Mouse (Mus musculus) kidney, adult 2 months (tissue): ENCODE measurements at regions not wholly inside any gene's neighbourhood (a gene's known extent, or its start where the extent isn't known, plus 50 kb on each side); places are given as distances from the start of the nearest gene placed in this dataset.

ENCODE experiments used
- DNase-seq: peaks from one replicate; pipeline ENCODE4 v3.0.0; 2021
- H3K27ac ChIP-seq: fragments of 200-500 bp; 2 replicates; pipeline ENCODE4 v1.5.1; 2012; ENCODE audit warnings: low read depth, low read length, control low read depth, inconsistent platforms; ENCODE audit not compliant: insufficient read depth
- H3K27me3 ChIP-seq: fragments of 200-500 bp; replicated peaks from 2 replicates; pipeline ENCODE4 v1.6.1; 2012; ENCODE audit warnings: mild to moderate bottlenecking, moderate library complexity, low read length, inconsistent platforms; ENCODE audit not compliant: control insufficient read depth, insufficient read depth
- H3K36me3 ChIP-seq: fragments of 200-500 bp; 2 replicates; pipeline ENCODE4 v1.6.1; 2012; ENCODE audit warnings: mild to moderate bottlenecking, moderate library complexity, low read length, inconsistent platforms; ENCODE audit not compliant: control insufficient read depth, insufficient read depth
- H3K4me1 ChIP-seq: fragments of 200-500 bp; 2 replicates; pipeline ENCODE4 v1.6.1; 2011; ENCODE audit warnings: low read length; ENCODE audit not compliant: control insufficient read depth, insufficient read depth
- H3K4me3 ChIP-seq: fragments of 200-500 bp; 2 replicates; pipeline ENCODE4 v1.5.1; 2011; ENCODE audit warnings: mild to moderate bottlenecking, low read depth, low read length, control low read depth; ENCODE audit not compliant: insufficient read depth
- CTCF ChIP-seq: fragments of 200-500 bp; conservative IDR thresholded peaks from 2 replicates; pipeline ENCODE4 v1.5.1; 2011; ENCODE audit warnings: low read depth, mild to moderate bottlenecking, control low read depth, low read length, moderate library complexity, mixed read lengths; ENCODE audit not compliant: insufficient read depth, insufficient read length
- POLR2A ChIP-seq: fragments of 200-500 bp; IDR thresholded peaks from one replicate; pipeline ENCODE4 v1.6.1; 2011; ENCODE audit warnings: low read depth, low read length, control low read depth
- WGBS: fragments of 180-500 bp; shearing (Covaris S2); methylation state at CpG from one replicate; pipeline ENCODE4 v1.1.7; 2018; 5-methylcytosine and 5-hydroxymethylcytosine counted together

DNA sequence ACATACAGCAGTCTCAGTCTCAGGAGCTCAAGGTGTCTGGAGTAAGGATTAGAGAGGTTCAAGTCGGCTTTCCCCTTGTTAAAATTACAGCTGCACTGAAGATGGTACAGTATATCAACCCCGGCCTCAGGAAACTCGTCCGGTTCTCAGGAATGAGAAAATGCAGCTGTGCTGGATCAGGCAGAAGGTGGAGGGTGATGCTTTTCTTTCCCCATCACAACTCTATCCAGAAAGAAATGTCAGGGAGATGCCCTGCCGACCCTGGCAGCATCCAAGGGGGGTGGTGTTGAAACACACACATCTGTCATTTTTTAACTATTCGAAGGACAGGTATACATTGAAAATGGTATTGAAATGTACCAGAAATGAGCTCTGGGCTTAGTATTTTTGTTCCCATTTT lies 704.7 kb downstream of the Inhba start:
- no peak for TF ChIP-seq POLR2A
- no peak for TF ChIP-seq CTCF
- Histone ChIP-seq H3K36me3 (no peaks in the 10 kb centered on the region), H3K27me3 (no peaks in the 10 kb centered on the region), H3K4me3 (no peak overlapping the region), H3K27ac (no peak overlapping the region), H3K4me1 (0 out of 2 replicates have a peak, but pooled peaks cover 3% of the 10 kb centered on the region)
- WGBS = 22% methylated on average over 6 of the region's 6 CpGs
- no peak for DNase-seq

DNA sequence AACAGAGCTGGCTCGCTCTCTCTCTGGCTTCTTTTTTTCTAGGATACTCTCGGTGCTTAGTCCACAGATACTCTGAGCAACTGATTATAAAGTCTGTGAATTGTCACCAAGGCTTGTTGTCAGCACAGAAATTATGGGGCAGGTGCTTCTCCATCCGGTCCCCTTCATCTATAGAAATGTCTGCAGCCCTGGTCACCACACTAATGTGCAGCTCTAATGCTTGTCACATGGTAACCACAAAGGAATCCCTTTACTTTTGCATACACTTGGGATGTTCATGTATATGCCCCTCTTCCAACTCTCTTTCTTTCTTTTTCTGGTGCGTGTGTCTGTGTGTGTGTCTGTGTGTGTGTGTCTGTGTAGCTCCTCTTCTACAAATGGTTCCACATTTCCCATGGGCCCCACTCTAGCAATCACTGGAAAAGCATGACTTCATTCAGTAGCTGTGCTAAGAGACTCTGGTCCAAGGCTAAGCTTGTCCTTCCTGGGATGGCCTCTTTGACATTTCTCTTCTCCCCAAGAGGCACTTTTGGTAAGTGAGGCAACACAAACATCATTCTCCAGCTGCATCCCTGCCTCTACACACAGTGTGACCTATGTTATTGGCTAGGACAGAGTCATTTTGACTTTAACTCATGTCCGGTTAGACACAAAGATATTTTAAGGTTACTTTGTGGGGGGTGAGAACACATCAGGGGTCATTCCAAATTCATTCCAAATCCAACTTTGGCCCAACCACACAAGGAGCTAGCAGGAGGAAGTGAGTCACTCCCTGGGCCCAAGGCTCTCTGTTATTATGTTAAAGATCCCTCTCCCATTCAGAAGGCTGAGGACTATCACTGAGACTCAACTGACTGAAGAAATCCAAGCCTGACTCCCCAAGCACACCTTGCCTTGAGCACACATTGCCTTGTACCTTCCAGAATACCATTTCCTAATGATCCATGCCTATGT lies 705.4 kb downstream of the Inhba start:
- Histone ChIP-seq H3K4me3 (no peak overlapping the region), H3K27me3 (no peaks in the 10 kb centered on the region), H3K4me1 (0 out of 2 replicates have a peak, but pooled peaks cover 3% of the 10 kb centered on the region), H3K27ac (no peak overlapping the region), H3K36me3 (no peaks in the 10 kb centered on the region)
- WGBS = 51% methylated on average over 5 of the region's 5 CpGs
- TF ChIP-seq CTCF (no peak), POLR2A (no peak)
- DNase-seq = no peak

- DNase-seq = no peak
- H3K27ac ChIP-seq = no peak overlapping the region
- H3K4me3 ChIP-seq = no peak overlapping the region
- H3K27me3 ChIP-seq = no peaks in the 10 kb centered on the region
- H3K36me3 ChIP-seq = no peaks in the 10 kb centered on the region
- TF ChIP-seq CTCF (no peak), POLR2A (no peak)
- WGBS = 92% methylated on average over 2 of the region's 2 CpGs
- no peaks in the 10 kb centered on the region for H3K4me1 ChIP-seq
Measured at GRCm38 (mm10) chr13:16720090-16720489, 708.4 kb downstream of the Inhba start.

- H3K27me3 ChIP-seq = no peaks in the 10 kb centered on the region
- no peak overlapping the region for H3K4me3 ChIP-seq
- WGBS = 53% methylated on average over 5 of the region's 5 CpGs
- no peak for DNase-seq
- TF ChIP-seq CTCF (no peak), POLR2A (no peak)
- no peaks in the 10 kb centered on the region for H3K36me3 ChIP-seq
- no peak overlapping the region for H3K27ac ChIP-seq
- H3K4me1 ChIP-seq = no peaks in the 10 kb centered on the region
Measured at GRCm38 (mm10) chr13:16725350-16725749, 713.7 kb downstream of the Inhba start.

GRCm38 (mm10) chr13:16738313-16738712 lies 726.7 kb downstream of the Inhba start:
- no peak for DNase-seq
- H3K27ac ChIP-seq = no peak overlapping the region
- no peaks in the 10 kb centered on the region for H3K27me3 ChIP-seq
- WGBS = 49% methylated on average over 1 of the region's 1 CpGs
- no peak overlapping the region for H3K4me3 ChIP-seq
- TF ChIP-seq CTCF (no peak), POLR2A (no peak)
- H3K4me1 ChIP-seq = no peaks in the 10 kb centered on the region
- H3K36me3 ChIP-seq = no peaks in the 10 kb centered on the region

DNA sequence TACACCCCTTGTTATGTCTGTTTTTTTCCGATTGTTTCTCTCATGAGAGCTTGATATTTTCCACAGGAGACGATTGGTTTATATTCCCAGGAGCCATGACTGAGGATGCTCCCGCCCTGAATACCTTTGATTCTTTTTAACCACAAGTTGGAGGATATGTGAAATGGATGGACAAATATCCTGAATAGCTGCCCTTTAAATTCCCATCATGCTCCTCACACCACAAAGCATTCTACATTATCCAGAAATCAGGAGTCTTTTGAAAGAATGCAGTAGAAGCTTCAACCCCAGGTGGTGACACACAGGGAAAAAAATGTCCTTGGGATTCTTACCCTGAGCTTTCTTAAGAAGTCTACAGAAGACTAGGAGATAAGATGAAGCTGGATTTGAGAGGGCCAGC lies 727.9 kb downstream of the Inhba start:
- Histone ChIP-seq H3K27me3 (no peaks in the 10 kb centered on the region), H3K27ac (no peak overlapping the region), H3K4me1 (no peaks in the 10 kb centered on the region), H3K36me3 (no peaks in the 10 kb centered on the region), H3K4me3 (no peak overlapping the region)
- 86% methylated on average over 3 of the region's 3 CpGs for WGBS
- TF ChIP-seq CTCF (no peak), POLR2A (no peak)
- DNase-seq = no peak

GRCm38 (mm10) chr13:16744237-16744636 lies 732.6 kb downstream of the Inhba start:
- Histone ChIP-seq H3K27ac (no peak overlapping the region), H3K27me3 (no peaks in the 10 kb centered on the region), H3K36me3 (no peaks in the 10 kb centered on the region), H3K4me1 (no peaks in the 10 kb centered on the region), H3K4me3 (no peak overlapping the region)
- no peak for DNase-seq
- 88% methylated on average over 1 of the region's 1 CpGs for WGBS
- TF ChIP-seq CTCF = no peak
- TF ChIP-seq POLR2A = no peak
